Mouse (Mus musculus) megakaryocyte-erythroid progenitor cell, adult 5-6 weeks (primary cell): ENCODE results near the gene Flt3l. TPM values are rescaled to one million over a fixed set of nuclear protein-coding genes. Genes with fewer than 3 reads are reported as not detected.
"Not testable (repeated sequence)": the region's sequence is repeated elsewhere in the genome, so short reads cannot be mapped to it uniquely, and the experiment has no call there.

Experiments
- ATAC-seq: replicated peaks from 2 replicates; pipeline ENCODE4 v1.8.0; 2016; ENCODE audit warnings: mild to moderate bottlenecking, inconsistent platforms; ENCODE audit not compliant: severe bottlenecking, poor library complexity, low FRiP score, low TSS enrichment
- total RNA-seq, 2 experiments: library from RNA; stranded (forward) in 1 of 2; stranded (reverse) in 1 of 2; fragments of 200-1000, 215-1000 nt in 1 of 2; fragments of >200 nt in 1 of 2; fragmentation: Nextera tagmentation in 1 of 2; gene quantifications; 2 replicates each; pipeline ENCODE4 v1.2.3; 2014 to 2017

Flt3l gene
- total RNA-seq, 2 experiments from 2014 or later = 23.5 to 48.2 TPM

- no peak for ATAC-seq
Measured at GRCm38 (mm10) chr7:45107052-45107645, 29.1 kb downstream of the Flt3l start.

- ATAC-seq = no peak
Measured at GRCm38 (mm10) chr7:45106441-45106840, 29.8 kb downstream of the Flt3l start.

GRCm38 (mm10) chr7:45105491-45105890 is 30.7 kb downstream of the Flt3l start:
- ATAC-seq = no peak

GRCm38 (mm10) chr7:45104941-45105340 is 31.3 kb downstream of the Flt3l start:
- no peak for ATAC-seq

- peak; percentile 82 for ATAC-seq
Measured at GRCm38 (mm10) chr7:45103652-45104180, 32.5 kb downstream of the Flt3l start, which contains the start of gene Fcgrt. TSS of gene Fcgrt (minus strand) at chr7:45103851.

- no peak for ATAC-seq
Measured at GRCm38 (mm10) chr7:45102940-45103585, 33.2 kb downstream of the Flt3l start.

- ATAC-seq = no peak
Measured at GRCm38 (mm10) chr7:45102441-45102840, 33.8 kb downstream of the Flt3l start.

GRCm38 (mm10) chr7:45100046-45100445 is 36.2 kb downstream of the Flt3l start:
- no peak for ATAC-seq

GRCm38 (mm10) chr7:45098541-45099240 is 37.5 kb downstream of the Flt3l start:
- ATAC-seq = no peak

- no peak for ATAC-seq
Measured at GRCm38 (mm10) chr7:45097479-45097878, 38.8 kb downstream of the Flt3l start.

GRCm38 (mm10) chr7:45095965-45096364 is 40.3 kb downstream of the Flt3l start:
- not testable (repeated sequence) for ATAC-seq

- no peak for ATAC-seq
Measured at GRCm38 (mm10) chr7:45095367-45095766, 40.9 kb downstream of the Flt3l start.

GRCm38 (mm10) chr7:45094121-45094520 is 42.1 kb downstream of the Flt3l start:
- no peak for ATAC-seq

- no peak for ATAC-seq
Measured at GRCm38 (mm10) chr7:45093516-45093905, 42.7 kb downstream of the Flt3l start.

- no peak for ATAC-seq
Measured at GRCm38 (mm10) chr7:45092828-45093515, 43.3 kb downstream of the Flt3l start.

GRCm38 (mm10) chr7:45092048-45092447 is 44.2 kb downstream of the Flt3l start, which contains the start of gene Rcn3:
TSS of gene Rcn3 (minus strand) at chr7:45092221.
- peak; percentile 80 for ATAC-seq

- ATAC-seq = no peak
Measured at GRCm38 (mm10) chr7:45091001-45091990, 44.9 kb downstream of the Flt3l start.

GRCm38 (mm10) chr7:45090251-45090977 is 45.8 kb downstream of the Flt3l start:
- ATAC-seq = peak; percentile 43
